Mouse (Mus musculus) lung, adult 2 months (tissue): ENCODE measurements around the gene Arid1b.

Experiments
- CTCF ChIP-seq: fragments of 200-500 bp; IDR thresholded peaks from 2 replicates; pipeline ENCODE4 v1.5.1; 2011; ENCODE audit warnings: mild to moderate bottlenecking, low read length, control low read depth; ENCODE audit not compliant: insufficient read depth
- POLR2A ChIP-seq: fragments of 200-500 bp; IDR thresholded peaks from 2 replicates; pipeline ENCODE4 v1.6.1; 2011; ENCODE audit warnings: low read depth, mild to moderate bottlenecking, control low read depth, low read length, borderline replicate concordance; ENCODE audit errors: extremely low read depth

DNA sequence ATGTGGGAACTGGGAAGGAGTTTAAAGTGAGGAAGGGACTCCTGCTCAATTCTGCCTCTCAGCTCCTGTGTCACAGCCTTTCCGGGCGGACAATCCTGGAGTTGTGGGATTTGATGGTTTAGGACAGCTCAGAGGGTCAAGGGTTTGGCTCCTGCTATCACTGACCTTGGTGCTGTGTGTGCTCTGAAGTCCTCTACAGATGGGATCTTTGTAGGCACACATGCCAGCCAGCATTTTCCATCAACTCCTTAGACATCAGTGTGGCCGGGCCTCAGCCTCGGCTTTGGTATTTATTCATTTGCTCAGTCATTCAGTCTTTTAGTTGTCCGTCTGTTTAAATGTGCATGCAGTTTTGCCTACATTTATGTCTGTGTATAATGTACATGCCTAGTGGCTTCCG lies 206.5 kb downstream of the Arid1b start:
- no peak for TF ChIP-seq CTCF
- TF ChIP-seq POLR2A: no peak
